Mouse (Mus musculus) megakaryocyte-erythroid progenitor cell, adult 5-6 weeks (primary cell): Measurements from ENCODE around the gene Dcaf12l2. TPM values are rescaled to one million over a fixed set of nuclear protein-coding genes. Genes with fewer than 3 reads are reported as not detected.

ENCODE experiments used
- ATAC-seq: replicated peaks from 2 replicates; pipeline ENCODE4 v1.8.0; 2016; ENCODE audit warnings: mild to moderate bottlenecking, inconsistent platforms; ENCODE audit not compliant: severe bottlenecking, poor library complexity, low FRiP score, low TSS enrichment
- total RNA-seq, 2 experiments: library from RNA; stranded (forward) in 1 of 2; stranded (reverse) in 1 of 2; fragments of 200-1000, 215-1000 nt in 1 of 2; fragments of >200 nt in 1 of 2; fragmentation: Nextera tagmentation in 1 of 2; gene quantifications; 2 replicates each; pipeline ENCODE4 v1.2.3; 2014 to 2017

Dcaf12l2 gene
- total RNA-seq (2014; fragmentation: Nextera tagmentation) (not detected in 2 replicates), total RNA-seq (2017) (not detected in 2 replicates)

- ATAC-seq = no peak
Observed at GRCm38 (mm10) chrX:44367646-44368521, at the start of gene Dcaf12l2. Gene Dcaf12l2, minus strand, starts transcription at chrX:44368342.

GRCm38 (mm10) chrX:44367280-44367645, 879 bp downstream of the Dcaf12l2 start:
- ATAC-seq = no peak
